Mouse (Mus musculus): Measurements from ENCODE around the gene Stard13. TPM values are rescaled to one million over a fixed set of nuclear protein-coding genes. Genes with fewer than 3 reads are reported as not detected.

Gene Stard13
- polyA plus RNA-seq, 2 experiments from 2014 or later: not detected

DNA sequence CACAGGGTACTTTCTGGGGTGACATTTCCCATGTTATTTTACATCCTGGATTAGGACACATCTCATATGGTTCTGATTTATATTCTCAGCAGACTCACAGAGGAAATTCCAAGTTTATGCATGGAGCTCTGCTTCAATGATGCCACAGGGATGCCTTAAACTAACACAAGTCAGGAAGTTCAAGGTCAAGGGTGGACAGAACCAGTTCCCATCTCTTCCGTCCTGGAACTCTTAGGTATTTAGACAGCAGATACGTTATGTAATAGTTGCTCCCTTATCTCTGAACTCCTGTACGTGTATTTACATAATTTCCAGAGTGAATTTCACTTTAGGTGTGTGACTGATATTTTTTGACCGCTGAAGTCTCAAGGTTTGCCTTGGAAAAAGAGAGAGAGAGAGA lies 130.4 kb downstream of the Stard13 start:
- ATAC-seq: no peak

DNA sequence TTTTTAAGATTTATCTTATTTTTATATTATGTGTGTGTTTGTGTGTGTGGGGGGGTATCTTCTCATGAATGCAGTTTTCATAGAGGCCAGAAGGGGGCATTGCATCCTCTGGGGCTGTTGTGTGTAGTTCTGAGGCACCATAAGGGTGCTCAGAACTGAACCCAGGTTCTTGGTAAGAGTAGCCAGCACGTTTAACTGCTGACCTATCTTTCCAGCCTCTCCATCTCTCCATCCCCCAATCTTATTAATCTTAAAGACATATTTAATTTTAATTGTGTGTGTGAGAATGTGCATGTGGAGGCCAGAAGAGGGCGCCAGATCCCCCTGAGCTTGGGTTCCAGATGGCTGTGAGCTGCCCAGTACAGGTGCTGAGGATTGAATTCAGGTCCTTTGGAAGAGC lies 131.4 kb downstream of the Stard13 start:
- no peak for ATAC-seq

DNA sequence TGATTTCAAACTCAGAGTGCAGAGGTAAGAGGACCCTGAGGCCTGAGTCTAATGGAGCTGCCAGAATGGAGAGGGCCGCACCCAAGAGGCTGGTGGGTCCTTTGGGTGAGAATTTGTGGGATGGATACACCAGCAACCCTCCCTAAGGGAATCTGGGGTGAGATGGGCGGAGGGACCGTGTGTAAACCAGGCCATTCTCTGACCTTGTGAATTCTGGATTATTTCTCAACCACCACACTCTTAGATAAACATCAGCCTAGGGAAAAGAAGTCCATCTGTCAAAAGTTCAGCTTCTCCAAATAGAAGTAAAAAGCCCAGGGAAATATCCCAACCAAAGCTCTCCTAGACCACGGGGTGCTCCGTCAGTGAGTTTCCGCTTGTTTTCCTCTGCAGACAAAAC lies 137.6 kb downstream of the Stard13 start:
- no peak for ATAC-seq

DNA sequence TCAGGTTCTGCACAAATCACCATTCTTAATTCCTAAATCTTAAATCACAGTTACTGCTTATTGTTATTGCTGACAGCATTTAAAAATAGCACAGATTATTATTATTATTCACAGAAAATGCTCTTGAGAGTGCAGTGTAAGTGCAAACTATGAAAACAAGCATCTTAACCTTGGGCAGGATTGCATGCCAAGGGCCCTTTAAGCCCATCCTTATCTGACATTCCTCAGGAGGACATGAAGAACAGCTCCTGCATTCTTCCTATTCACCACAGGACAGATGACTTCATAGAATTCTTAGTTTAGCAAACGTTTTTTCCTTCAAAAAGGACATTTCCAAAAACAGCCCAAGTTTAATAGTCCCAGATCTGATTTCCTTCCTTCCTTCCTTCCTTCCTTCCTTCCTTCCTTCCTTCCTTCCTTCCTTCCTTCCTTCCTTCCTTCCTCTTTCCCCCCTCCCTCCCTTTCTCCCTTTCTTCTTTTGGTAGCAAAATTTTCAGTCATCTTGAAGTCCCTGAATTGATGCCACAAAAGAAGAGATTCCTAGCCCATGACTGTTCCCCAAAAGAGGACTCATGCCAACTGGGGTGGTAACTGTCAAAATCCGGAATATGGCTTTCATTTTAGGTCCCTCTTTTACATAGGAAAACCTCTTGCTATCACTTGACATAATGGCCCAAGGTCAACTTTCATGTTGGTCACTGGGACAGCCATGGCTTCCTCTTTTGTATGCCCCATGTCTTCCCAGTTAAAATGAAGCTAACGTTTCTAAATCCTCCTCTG lies 140.6 kb downstream of the Stard13 start:
- ATAC-seq: no peak

DNA sequence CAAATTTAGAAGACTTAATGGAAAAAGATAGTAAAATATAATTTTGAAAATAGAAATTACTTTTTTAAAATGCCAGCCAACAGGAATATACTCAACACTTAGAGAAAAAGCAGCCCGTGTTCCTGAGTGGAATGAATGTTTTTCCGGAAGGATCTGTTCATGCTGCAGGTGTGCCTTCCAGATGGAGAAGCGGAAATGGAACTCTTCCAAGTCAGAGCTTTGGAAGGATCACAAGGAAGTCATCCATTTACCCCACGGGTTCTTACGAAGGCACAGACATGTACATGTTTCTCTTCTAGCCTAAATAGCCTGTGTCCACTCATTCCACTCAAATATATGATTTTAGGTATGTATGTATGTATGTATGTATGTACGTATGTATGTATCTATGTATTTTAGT lies 142.6 kb downstream of the Stard13 start:
- ATAC-seq: no peak

DNA sequence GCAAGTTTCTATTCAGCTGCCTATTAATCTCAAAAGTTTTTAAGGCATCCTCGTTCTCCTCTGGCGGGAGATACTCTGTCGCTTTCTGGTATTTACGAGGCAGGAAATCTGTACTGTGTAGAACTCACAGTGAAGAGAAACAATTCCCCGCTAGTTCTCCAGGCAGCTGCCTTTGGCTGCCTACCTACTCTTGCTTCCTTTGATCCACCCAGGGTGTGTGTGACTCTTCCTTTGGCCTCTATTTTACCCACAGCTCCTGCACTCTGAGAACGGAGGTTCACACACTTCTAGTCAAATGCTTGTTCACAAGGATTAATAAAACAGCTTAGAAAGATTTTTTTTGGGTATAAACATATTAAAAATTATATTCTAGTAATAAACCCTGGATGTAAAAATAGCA lies 144.4 kb downstream of the Stard13 start:
- no peak for ATAC-seq

DNA sequence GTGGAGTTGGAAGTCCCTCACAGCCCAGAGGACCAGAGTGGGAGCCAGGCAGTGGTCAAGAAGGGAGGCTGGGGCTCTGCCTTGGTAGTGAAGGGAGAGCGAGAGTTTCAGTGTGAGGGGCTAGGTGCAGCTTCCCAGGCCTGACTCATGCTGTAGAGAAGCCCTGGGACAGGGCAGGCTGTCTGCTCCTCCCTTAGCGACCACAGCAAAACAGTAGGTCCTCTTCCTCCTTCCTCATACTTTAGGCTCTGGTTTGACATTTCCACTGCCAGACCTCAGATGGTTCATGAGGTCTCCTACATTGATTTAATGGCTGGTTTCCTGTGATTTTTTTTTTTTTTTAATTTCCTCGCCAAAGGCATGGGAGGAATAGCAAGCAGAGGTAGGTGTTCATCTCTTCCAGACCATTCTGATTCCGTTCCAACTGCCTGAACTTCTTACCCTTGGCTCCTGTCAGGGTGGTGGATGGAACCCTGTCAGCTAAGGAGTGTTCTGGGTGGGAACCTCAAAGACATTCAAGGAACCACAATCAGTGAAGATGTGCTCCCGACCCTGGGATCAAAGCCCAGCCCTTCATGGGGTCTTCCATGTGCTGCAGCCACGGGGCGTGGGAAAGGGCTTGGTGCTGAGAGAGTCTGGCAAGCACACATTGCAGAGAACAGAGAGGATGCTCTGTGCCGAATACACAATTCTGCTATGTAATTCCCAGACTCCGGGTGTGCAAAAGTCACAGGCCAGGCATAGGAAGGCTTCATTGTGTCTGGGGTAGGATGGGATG lies 147.0 kb downstream of the Stard13 start:
- no peak for ATAC-seq

DNA sequence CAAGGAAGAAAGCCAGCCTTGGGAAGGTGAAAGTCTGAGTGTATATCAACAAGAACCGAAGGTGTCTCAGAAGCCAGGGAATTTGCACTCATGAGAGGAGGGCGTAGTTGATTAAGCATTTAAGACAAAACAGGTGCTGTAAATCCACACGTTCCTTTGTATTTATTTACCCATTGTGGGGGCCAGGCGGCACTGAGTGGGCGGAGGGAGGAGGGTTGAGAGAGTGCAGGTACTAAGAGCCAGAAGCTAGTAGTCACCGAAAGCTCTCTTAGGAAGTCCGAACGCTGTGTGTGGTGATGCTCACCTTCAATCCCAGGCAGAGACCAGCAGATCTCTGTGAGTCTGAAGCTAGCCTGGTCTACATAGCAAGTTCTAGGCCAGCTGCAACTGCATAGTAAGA lies 147.9 kb downstream of the Stard13 start:
- no peak for ATAC-seq

DNA sequence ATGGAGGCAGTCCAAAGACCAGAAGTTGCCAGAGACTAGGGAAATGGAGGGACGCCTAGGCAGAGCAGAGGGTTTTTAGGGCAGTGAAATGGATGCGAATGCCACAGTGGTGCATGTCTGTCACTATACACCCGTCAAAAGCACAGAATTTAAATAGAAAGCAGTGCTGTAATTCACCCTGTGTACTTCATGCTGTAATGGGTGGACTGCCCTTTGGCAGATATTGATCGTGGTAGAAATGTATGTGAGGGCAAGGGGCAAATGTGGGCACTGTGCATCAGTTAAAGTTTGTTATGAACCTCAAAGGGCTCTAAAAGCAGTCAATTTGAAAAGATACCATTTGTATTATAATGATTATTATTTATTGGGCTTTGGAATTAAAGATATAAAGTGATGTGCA lies 153.4 kb downstream of the Stard13 start:
- ATAC-seq: no peak

DNA sequence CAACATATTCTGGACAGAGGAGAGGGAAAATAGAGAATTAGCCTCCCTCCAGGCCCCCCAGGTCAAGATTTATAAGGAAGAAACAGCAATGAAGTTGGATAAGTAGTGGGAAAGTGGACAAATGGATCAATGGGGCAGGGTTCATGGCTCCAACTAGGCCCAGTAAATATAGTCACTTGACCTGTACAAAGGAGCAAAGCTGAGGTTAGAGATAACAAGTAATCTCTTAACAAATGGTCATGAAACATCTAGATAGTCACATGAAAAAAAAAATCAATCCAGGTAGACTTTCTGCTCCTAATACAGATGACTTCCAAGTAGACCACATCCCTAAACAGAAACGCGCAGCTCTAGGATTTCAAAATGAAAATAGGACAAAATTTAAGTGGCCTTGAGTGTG lies 155.7 kb downstream of the Stard13 start:
- no peak for ATAC-seq

DNA sequence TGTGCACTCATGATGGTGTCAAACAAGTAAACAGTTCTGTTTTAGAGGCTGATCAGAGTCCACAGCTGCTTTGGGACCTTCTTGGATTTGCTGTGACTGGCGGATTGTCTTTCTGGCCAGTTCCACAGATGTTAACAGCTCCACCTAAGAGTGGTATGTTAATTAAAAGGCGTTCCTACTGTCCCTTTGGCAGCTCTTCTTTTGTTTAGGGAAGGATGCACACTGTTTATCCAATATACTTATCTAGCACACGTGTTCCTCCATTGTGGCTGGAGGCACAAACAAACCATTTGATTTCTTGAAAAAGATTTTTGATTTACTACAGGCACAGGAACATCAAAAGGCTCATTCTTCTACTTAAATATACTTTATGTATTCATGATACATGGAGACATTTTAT lies 156.7 kb downstream of the Stard13 start:
- no peak for ATAC-seq

DNA sequence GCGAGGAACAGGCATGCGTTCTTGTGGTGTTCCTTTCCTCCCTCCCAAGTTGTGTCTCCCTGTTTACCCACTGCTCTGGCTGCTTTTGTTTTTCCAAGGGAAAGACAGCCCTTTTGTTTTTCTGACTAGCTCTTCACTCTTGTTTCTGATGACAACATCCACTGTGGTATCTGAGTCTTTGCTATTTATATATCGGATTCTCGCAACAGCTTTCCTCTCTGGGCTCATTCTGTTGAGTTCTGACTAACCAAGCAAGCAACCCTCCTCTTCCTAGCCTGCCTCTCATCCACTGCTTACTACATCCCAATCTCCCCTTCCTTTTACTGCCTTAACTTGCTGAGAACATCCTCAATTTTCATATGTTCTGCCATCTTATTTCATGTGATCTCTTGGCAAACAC lies 159.4 kb downstream of the Stard13 start:
- ATAC-seq: no peak

DNA sequence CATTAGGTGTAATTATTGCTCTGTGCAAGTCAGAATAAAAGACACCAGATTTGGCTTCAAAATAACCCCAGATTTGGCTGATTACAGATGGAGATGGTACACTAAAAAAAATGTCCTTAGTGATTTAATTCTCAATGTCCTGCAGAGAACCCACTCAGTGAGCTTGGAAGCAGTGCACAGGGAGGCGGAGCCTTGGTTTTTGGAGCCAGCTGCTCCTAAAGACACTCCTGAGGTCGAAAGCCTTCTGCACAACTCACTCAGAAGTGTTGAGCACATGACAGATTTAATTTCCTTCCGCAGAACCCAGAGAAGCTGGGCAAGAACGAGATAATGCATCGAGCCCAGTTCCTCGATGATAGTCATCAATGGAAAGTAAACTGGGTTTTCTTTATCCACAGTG lies 162.2 kb downstream of the Stard13 start:
- ATAC-seq: no peak

DNA sequence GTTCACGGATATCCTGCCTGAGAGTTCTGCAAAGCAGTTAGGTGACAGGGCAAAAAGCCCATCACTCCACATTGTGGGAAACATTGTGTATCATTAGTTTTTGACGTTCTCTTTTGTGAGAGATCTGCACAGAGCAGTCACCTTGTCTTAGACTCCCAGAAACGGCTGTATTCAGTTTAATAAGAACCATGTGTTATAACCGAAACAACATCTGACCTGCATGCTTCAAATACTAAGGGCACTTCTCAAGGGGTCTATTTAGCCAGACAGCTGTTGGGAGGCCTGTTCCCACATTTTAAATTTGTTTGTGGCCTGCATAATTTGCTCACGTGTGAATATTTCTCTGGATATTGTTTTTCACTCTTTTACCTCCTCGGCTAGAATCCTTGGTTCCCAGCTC lies 162.7 kb downstream of the Stard13 start:
- no peak for ATAC-seq

DNA sequence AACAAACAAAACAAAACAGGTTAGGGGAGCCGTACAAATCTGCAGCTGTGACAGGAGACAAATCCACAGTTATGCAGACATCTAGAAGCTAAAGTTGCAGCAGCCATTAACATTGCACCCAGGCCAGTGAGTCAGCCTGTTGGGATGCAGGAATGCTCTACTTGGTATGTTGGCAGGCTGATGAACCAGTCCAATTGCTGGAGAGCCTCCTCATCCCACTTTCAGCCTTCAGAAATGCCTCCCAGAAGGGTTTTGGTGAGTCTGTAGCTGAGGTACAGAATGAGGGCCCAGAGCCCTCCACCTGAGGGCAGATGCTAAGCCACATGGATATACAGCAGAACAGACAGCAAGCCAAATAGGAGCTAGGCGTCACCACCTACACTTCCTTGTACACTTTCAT lies 164.1 kb downstream of the Stard13 start:
- ATAC-seq: no peak

DNA sequence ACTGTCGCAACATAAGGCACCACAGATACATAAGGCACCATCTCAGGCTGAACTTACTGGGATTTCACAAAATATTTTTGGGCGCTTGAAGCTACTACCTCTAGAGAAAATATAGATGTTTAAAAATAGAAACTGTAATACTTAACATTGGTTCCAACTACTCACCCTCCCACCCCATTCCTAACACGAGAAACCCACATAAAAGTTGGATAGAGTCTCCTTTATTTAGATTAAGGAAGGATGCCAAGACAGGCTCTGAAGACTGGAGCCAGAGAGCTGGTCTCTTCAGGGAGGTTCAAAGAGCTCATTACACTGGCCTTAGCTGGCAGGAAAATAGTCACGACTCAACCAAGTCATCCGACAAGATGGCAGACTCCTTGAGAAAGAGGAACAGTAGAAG lies 167.6 kb downstream of the Stard13 start:
- no peak for ATAC-seq

DNA sequence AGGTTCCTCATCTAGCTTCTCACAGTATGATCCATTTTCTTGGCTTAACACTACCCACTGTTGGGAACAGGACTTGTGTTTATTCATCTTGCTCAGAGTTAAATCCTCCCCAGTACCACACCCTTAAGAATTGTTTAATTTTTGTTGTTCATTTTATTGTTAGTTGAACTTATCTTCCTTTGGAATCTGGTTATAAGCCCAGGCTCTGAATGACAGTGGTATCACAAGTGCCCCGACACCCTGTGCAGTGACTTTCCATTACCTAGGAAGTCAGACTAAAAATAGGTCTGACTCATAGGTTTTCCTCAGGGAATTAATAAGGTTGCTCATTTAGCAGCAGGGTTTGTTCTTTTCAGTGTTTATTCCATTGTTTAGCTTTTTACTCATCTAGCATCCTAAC lies 168.4 kb downstream of the Stard13 start:
- ATAC-seq: no peak

DNA sequence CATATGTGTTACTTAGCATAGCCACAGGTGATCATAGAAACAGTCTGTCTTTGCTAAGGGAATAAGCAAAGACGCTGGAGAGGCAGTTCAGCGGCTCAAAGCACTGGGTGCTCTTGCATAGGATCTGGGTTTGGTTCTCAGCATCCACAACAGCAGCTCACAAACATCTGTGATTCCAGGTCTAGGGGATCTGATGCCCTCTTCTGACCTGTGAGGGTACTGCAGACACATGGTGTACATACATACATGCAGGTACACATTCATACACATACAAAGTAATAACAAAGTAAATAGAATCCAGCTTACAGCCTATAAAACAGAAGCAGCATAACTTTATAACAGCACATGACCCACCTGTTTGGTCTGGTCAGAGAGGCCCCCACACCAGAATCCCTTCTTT lies 171.7 kb downstream of the Stard13 start:
- ATAC-seq: no peak

DNA sequence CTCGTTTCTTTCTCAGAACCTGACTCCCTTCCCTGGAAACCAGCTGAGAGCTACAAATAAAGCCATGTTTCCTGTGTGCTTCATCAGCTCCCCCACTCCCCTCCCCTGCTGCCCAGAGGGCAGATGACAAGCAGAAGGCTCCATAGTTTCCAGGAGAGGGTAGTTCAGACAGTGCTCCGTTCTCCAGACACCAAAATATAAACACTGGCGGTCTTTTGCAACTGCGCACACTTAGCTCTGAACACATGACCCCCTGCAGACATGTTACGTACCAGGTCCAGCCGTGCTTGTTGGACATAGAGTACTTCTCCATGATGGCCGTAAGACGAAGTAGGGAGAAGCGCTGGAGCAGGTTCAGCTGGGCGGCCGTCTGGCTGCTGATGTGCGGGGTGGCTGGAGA lies 173.2 kb downstream of the Stard13 start:
- ATAC-seq: no peak

DNA sequence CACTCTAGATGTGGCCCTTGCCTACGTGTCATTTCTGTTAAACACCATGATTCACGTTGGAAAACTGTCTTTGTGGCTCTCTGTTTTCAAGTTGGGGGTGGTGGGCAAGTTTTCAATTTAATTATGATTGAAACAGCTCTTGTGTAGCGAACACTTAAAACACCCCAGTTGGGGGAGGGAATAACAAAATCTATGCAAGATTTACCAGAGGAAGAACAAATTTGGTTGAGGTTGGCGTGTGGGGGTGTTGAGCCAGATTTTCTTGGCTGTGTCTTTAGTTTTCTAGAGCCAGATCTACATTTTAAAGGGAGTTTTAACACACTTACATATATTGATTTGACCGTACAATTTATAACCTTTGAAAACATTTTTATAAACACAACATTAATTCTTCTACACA lies 173.9 kb downstream of the Stard13 start:
- no peak for ATAC-seq

DNA sequence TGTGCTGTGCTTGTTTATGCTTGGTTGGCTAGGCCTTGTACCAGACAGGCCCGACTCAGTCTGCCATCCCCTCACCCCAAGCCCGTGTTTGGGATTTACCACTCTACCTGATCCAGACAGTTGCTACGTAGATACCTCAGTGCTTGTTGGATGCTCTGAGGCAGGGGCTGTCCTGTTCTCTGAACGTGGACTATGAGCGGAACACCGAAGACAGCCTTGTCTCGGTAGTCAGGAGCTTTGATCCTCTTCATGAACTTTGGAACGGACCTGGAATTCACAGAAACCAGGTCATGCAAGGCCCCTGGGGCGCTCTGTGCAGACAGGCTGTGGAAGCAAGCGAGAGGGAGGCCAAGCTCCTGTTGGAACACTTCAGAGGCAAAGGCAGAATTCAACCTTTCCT lies 174.3 kb downstream of the Stard13 start:
- ATAC-seq: no peak

DNA sequence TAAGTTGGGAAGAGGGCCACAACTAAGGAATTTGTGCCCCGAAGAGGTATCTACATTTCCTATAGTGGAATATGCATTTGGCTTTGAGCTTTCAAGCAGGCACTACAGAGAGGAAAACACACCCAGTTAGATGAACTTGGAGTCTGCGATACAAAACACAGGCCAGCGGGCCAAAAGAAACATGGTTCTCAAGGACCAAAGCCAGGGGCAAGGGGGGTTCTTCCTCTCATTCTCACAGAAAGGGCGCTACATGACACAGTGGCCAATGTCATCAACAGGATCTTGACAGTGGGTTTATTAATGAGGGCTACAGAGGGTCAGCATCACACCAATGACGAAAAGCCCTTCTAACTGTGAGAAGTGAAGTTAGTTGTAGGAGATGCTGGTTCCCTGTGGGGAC lies 175.9 kb downstream of the Stard13 start:
- no peak for ATAC-seq

DNA sequence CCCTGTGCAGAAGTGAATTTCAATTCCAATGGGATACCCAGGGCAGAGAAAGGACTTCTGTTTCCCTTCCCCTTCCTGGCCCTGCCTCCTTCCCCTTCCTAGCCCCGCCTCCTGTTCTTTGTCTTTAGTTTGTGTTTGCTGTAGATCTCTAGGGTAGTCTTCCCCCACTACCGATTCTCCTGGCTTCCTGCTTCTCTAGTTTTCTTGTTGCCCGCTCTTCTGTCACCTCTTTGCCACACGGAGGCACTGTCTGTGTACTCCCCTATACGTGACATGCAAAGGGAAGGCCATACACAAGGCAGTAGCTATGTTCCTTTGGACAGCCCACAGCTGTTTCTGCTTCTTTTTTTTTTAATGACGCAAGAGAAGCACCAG lies 176.7 kb downstream of the Stard13 start:
- ATAC-seq: no peak

DNA sequence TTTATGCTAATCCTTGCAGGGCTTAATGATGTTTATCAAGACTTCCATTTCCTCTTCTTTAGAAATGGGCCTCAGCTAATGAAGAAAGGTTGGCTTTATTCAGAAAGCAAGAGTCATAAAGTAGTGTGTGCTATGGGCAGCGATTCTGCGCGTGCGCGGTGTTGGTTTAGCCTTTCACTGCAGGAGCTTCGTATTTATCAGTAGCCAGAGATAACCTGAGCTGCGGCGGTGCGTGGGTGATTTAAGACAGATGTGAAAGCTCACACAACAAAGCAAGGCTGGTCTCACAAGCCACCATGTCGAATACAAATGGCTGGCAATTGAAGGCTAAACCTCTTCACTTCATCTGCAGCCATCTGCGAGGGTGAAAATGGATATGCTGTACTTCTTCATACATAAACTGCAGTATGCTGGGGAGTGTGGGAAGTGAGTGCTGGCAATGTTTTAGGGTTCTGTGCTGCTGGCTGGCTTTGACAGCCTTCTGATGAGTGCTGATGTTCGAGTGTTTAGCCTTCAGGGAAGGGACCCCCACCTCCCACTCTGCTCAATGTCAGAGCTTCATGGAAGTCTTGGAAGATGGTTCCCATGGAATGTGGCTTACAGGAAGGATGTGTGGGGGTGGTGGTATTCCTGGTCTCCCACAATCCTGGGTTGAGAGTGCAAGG lies 177.2 kb downstream of the Stard13 start:
- no peak for ATAC-seq

Measured in activated CD4-positive, CD25-positive, alpha-beta regulatory T cell, adult 4 months (primary cell).